Mouse (Mus musculus) cerebral cortex, adult 2 months (tissue): Measurements from ENCODE around the gene Hoxc11.

Experiments used
- WGBS: fragments of 180-500 bp; shearing (Covaris S2); methylation state at CpG from one replicate; pipeline ENCODE4 v1.1.7; 2018; 5-methylcytosine and 5-hydroxymethylcytosine counted together

Hoxc11 gene

DNA sequence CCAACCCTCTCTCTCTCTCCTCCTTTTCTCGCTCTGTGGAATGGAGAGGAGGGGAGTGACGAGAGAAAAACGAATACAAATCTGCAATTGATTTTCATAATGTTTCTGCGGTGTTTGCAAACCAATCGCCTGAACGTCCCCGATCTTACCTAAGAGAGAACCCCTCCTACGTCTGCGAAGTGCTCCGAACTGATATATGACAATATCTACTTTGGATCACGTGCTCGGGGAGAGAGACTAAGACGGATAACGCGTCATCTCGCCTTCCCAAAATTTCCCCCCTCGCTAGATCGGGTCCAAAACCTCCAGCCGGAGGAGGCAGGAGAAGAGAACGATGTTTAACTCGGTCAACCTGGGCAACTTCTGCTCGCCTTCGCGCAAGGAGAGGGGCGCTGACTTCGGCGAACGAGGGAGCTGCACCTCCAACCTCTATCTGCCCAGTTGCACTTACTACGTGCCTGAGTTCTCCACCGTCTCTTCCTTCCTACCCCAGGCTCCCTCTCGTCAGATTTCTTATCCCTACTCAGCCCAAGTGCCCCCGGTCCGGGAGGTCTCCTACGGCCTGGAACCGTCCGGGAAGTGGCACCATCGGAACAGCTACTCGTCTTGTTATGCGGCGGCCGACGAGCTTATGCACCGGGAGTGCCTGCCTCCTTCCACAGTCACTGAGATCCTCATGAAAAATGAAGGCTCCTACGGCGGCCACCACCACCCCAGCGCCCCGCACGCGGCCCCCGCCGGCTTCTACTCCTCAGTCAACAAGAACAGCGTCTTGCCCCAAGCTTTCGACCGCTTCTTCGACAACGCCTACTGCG is at the start of gene Hoxc11:
Gene Hoxc11, plus strand, starts transcription at position 236 of the 815 bp plus-strand sequence.
- WGBS = 2% methylated on average over 57 of the region's 57 CpGs

DNA sequence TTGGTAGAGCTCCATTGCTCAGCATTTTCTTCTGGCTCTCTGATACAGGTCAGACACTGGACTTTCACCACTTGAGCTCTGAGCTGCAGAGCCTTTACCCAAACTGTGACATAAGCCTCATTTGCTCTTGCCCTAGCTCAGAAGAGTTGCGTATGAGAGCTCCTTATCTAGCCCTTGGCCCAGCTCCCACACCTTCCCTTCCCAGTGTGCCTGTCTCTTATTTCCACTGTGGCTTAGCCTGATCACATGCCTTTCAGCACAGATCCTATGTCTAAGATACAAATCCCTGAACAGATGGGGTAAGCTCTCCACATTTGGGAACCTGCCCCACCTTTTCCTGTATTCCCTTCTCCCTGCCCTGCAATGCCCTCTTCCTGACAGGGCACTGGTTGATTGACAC is 49.3 kb upstream of the Hoxc11 start:
- WGBS = 80% methylated on average over 1 of the region's 1 CpGs

- WGBS = 5% methylated on average over 4 of the region's 4 CpGs
Measured at GRCm38 (mm10) chr15:102909536-102909935, 44.7 kb upstream of the Hoxc11 start.

DNA sequence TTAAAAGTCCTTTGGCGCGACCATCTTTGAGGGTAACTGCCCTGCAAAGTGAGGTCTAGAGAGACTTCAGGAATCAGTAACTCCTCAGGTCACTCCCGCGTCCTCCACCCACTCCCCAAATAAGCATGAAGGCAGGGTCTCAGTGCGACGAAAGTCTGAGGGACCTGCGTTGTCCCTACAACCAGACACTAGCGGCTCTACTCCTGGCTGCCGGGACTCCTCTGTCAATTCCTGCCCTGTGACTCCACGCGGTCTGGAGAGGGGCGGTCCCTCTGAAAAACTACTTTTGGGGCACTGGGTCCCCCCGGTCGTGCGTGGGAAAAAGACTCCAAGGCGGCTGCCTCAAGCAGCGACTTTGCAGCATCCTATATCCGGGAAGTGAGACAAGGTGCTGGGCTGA is 44.2 kb upstream of the Hoxc11 start:
- under 1% methylated on average over 18 of the region's 18 CpGs for WGBS

GRCm38 (mm10) chr15:102910496-102911095 is 43.6 kb upstream of the Hoxc11 start:
- WGBS = 4% methylated on average over 22 of the region's 22 CpGs

GRCm38 (mm10) chr15:102913038-102913585 is 41.1 kb upstream of the Hoxc11 start:
- 3% methylated on average over 19 of the region's 19 CpGs for WGBS

DNA sequence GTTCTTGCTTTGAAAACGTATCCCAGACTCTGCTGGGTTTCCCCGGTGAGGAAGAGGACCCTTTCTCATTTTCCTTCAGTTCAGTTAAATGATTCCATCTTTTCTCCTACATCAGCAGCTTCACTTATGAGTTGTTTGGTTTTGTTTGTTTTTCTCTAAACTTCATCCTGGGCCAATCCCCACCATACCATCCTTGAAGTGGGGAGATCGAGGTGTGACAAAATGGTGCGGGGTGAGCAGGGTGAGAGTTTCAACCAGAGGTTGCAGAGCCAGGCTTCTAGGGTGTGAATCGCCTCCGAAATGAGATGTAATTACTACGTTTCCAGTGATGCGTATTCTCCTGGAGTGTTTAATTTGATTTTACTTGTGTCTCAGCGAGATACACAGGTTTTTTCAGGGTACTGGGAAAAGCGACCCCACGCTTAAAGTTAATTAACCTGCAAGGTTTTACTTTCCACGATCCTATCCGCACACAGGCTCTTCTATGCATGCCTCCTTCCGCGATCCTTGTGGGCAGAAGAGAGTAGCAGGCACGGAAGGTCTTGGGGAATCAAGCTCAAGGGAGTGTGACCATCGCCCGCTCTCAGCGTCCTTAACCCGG is 36.2 kb upstream of the Hoxc11 start:
- WGBS = 4% methylated on average over 20 of the region's 20 CpGs

DNA sequence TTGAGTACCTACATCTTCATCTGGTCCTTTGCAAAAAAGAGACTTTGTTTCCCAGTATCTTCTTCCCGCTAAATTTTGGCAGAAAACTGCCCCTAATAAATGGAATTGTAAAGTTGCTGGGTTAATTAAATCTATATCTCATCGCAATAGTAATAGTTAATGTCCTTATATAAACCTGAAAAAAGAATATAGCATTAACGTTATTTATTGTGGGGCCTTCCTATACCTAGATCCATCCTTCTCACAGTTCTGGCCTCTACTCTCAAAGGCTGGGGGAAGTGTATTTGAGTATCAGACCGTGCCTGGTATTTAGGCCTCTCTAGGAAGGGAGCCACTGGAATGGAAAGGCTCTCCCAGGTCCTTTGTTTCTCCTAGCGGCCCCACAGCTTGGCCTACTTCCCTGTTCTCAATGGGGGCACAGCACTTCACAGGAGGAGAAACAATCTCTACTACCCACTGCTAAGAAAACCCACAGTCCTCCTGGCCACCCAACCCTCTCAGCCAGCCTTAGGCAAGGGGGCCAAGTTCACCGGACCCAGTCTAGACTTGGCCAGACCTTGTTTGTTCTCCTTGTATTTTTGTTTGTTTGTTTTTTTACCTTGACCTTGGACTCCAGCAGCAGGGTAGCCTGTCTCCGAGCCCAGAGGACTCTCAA is 35.5 kb upstream of the Hoxc11 start:
- WGBS = 6% methylated on average over 7 of the region's 7 CpGs

- WGBS = 3% methylated on average over 12 of the region's 12 CpGs
Measured at GRCm38 (mm10) chr15:102919336-102920180, 34.7 kb upstream of the Hoxc11 start.

DNA sequence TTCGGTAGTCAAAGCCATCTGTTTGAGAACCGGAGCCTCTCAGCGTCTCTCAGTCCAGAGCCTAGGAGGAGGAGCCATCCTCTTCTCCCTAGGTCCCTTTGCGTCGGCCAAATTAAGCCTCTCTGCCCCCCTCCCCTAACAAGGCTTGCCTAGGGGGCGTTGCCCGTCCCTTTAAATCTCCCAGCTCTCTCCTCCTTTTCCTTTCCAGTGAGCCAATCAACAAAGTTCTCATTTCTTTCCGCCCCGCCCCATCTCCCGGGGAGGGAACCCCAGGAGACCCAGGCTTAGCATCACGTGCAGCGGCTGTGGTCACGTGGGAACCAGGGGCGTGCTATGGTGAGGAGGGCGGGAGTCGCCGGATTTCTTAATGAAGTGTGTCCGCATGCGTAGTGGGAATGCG is 33.6 kb upstream of the Hoxc11 start:
- 1% methylated on average over 20 of the region's 20 CpGs for WGBS

GRCm38 (mm10) chr15:102921053-102922011 is 32.9 kb upstream of the Hoxc11 start, which contains the start of gene Hoxc13:
Gene Hoxc13 (plus strand): TSS chr15:102921103.
- 2% methylated on average over 77 of the region's 88 CpGs for WGBS

GRCm38 (mm10) chr15:102922012-102922362 is 32.2 kb upstream of the Hoxc11 start:
- under 1% methylated on average over 24 of the region's 24 CpGs for WGBS

GRCm38 (mm10) chr15:102922636-102923500 is 31.4 kb upstream of the Hoxc11 start:
- WGBS = 34% methylated on average over 6 of the region's 6 CpGs

DNA sequence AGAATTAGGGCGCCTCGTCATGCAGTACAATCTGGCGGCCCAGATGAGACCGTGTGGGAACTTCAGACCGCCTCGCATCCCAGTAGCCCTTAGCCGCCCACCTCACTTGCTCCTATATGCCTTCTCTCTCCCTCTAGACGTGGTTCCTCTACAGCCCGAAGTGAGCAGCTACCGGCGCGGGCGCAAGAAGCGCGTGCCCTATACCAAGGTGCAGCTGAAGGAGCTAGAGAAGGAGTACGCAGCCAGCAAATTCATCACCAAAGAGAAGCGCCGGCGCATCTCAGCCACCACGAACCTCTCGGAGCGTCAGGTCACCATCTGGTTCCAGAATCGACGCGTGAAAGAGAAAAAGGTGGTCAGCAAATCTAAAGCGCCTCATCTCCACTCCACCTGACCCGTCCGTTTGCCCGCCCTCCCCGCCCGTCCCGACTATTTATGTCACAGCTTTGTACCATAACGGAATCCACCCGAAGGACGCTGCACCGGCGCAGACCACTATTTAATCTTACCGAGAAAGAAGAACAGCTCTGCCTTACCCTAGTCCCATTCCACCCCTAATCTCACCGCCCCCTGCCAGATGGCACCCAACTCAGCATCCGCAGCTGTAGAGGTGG is 27.1 kb upstream of the Hoxc11 start:
- 4% methylated on average over 40 of the region's 40 CpGs for WGBS

- 3% methylated on average over 23 of the region's 23 CpGs for WGBS
Measured at GRCm38 (mm10) chr15:102931706-102932358, 22.4 kb upstream of the Hoxc11 start.

DNA sequence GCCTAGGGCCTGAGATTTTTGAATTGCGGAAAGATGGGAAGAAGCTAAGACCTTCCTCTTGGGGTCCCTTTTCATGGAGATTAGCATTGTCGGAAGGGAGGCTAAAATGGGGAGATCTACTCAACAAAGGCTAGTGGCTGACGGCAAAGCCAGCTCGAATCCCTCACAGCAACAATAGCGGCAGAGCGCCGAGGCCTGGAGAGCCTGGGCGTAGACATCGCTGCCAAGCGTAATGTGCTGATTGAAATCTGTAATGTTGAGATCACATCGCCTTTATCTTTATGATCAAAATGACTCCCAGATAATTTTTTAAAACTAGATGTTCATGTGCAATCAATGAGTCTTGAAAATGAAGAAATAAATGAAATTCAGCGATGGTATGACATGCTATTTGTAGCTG is 19.8 kb upstream of the Hoxc11 start:
- WGBS = 6% methylated on average over 12 of the region's 12 CpGs

DNA sequence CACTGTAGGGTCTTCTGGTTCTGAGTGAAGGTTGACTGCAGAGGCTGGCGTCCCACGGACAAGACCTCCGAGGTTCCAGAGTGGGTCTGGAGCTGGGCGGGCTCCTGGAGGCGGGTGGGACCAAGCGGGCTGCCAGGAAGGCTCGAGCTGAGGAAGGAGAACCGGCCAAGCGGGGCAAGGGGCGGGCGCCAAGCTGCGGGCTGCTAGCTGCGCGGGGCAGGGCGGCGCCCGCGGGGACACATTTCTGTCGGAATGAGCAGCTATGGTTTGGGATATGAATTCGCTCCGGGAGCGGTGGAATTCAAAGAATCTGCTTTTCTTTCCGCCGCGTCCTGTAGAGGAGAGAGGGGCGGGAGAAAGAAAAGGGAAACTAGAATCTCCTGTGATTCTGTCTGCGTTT is 19.3 kb upstream of the Hoxc11 start:
- 2% methylated on average over 27 of the region's 27 CpGs for WGBS
